Mouse (Mus musculus) cortical plate, adult 2 months (tissue): ENCODE results near the gene Chst3.

Source experiments
- CTCF ChIP-seq: fragments of 200-500 bp; IDR thresholded peaks from 2 replicates; pipeline ENCODE4 v1.5.1; 2011; ENCODE audit warnings: mild to moderate bottlenecking, control low read depth, low read length; ENCODE audit not compliant: insufficient read depth; ENCODE audit errors: extremely low read depth
- POLR2A ChIP-seq: fragments of 200-500 bp; IDR thresholded peaks from 2 replicates; pipeline ENCODE4 v1.6.1; 2011; ENCODE audit warnings: mild to moderate bottlenecking, low read length, control low read depth; ENCODE audit not compliant: insufficient read depth; ENCODE audit errors: extremely low read depth

DNA sequence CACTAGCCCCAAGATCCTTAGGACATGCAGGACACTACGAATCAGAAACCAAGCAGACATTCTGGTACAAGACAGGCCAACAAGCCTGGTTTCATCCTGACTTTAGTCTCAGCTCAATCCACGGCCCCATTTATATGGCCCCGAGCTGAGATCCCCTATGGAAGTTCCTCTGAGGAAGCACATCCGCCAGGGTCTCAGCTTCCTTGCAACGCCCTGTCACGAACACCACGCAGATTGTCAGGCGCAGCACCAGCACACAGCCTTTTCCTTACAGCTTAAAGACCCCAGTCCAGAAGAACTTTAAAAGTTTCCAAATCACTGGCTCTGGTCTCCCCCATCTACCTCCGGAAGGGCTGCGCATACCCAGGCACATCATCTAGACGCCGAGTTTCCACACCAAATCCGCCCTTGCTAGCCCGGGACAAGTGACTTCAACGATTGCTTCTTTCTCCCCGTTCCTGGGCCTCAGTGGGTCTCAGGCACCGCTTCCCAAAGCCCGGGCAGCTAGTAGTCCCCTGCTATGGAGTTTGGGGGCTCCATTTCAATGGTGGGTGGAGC is 948 bp downstream of the Chst3 start:
- TF ChIP-seq CTCF = no peak
- no peak for TF ChIP-seq POLR2A
